Mouse (Mus musculus): ENCODE data around the gene Cdsn. TPM values are rescaled to one million over a fixed set of nuclear protein-coding genes. Genes with fewer than 3 reads are reported as not detected.

Cdsn gene
- polyA plus RNA-seq, 1 experiment from 2014 or later: not detected

GRCm38 (mm10) chr17:35588387-35588786 lies 36.5 kb downstream of the Cdsn start:
- WGBS (ENCODE audit: insufficient replicate concordance): 45% methylated on average over 4 of the region's 4 CpGs
- Histone ChIP-seq H3K4me1 (ENCODE audit: insufficient read depth) (no peaks in the 10 kb centered on the region), H3K4me3 (ENCODE audit: low read depth, low read length) (no peak overlapping the region), H3K9ac (replicated peaks) (no peak overlapping the region), H3K27ac (ENCODE audit: low read depth) (no peak overlapping the region), H3K4me2 (ENCODE audit: low read depth, low read length) (no peak overlapping the region), H3K9me3 (ENCODE audit: low read length) (no peaks in the 10 kb centered on the region), H3K27me3 (ENCODE audit: insufficient read depth, low read length) (no peaks in the 10 kb centered on the region), H3K36me3 (replicated peaks; ENCODE audit: insufficient read depth, low read length) (no peaks in the 10 kb centered on the region)
- no peak for DNase-seq
- TF ChIP-seq CTCF (IDR thresholded peaks at IDR 0.05; ENCODE audit: low read depth): no peak
- no peak for TF ChIP-seq EP300 (IDR thresholded peaks at IDR 0.05; ENCODE audit: low read depth)
- no peak for ATAC-seq

- Histone ChIP-seq H3K4me1 (ENCODE audit: insufficient read depth) (no peaks in the 10 kb centered on the region), H3K4me2 (ENCODE audit: low read depth, low read length) (no peak overlapping the region), H3K36me3 (replicated peaks; ENCODE audit: insufficient read depth, low read length) (no peaks in the 10 kb centered on the region), H3K9ac (replicated peaks) (no peak overlapping the region), H3K4me3 (ENCODE audit: low read depth, low read length) (no peak overlapping the region), H3K9me3 (ENCODE audit: low read length) (no peaks in the 10 kb centered on the region), H3K27me3 (ENCODE audit: insufficient read depth, low read length) (no peaks in the 10 kb centered on the region), H3K27ac (ENCODE audit: low read depth) (no peak overlapping the region)
- TF ChIP-seq CTCF (IDR thresholded peaks at IDR 0.05; ENCODE audit: low read depth) (peak; percentile 84), EP300 (IDR thresholded peaks at IDR 0.05; ENCODE audit: low read depth) (no peak)
- no peak for ATAC-seq
- DNase-seq: peak; percentile 77
- 47% methylated on average over 21 of the region's 21 CpGs for WGBS (ENCODE audit: insufficient replicate concordance)
Measured at GRCm38 (mm10) chr17:35590410-35591218, 38.7 kb downstream of the Cdsn start.

- 93% methylated on average over 7 of the region's 7 CpGs for WGBS (ENCODE audit: insufficient replicate concordance)
- no peak overlapping the region for H3K27ac ChIP-seq (ENCODE audit: low read depth)
- TF ChIP-seq CTCF (IDR thresholded peaks at IDR 0.05; ENCODE audit: low read depth) (no peak), EP300 (IDR thresholded peaks at IDR 0.05; ENCODE audit: low read depth) (no peak)
- no peaks in the 10 kb centered on the region for H3K36me3 ChIP-seq (replicated peaks; ENCODE audit: insufficient read depth, low read length)
- H3K9me3 ChIP-seq (ENCODE audit: low read length): no peaks in the 10 kb centered on the region
- H3K4me1 ChIP-seq (ENCODE audit: insufficient read depth): no peaks in the 10 kb centered on the region
- DNase-seq (no peak), ATAC-seq (no peak)
- no peaks in the 10 kb centered on the region for H3K27me3 ChIP-seq (ENCODE audit: insufficient read depth, low read length)
- H3K4me3 ChIP-seq (ENCODE audit: low read depth, low read length): no peak overlapping the region
- H3K9ac ChIP-seq (replicated peaks): no peak overlapping the region
- H3K4me2 ChIP-seq (ENCODE audit: low read depth, low read length): no peak overlapping the region
Measured at GRCm38 (mm10) chr17:35591219-35591578, 39.3 kb downstream of the Cdsn start.

GRCm38 (mm10) chr17:35591731-35592130 lies 39.8 kb downstream of the Cdsn start:
- DNase-seq (no peak), ATAC-seq (no peak)
- no peaks in the 10 kb centered on the region for H3K36me3 ChIP-seq (replicated peaks; ENCODE audit: insufficient read depth, low read length)
- WGBS (ENCODE audit: insufficient replicate concordance): 84% methylated on average over 15 of the region's 15 CpGs
- TF ChIP-seq CTCF (IDR thresholded peaks at IDR 0.05; ENCODE audit: low read depth) (no peak), EP300 (IDR thresholded peaks at IDR 0.05; ENCODE audit: low read depth) (no peak)
- H3K9ac ChIP-seq (replicated peaks): no peak overlapping the region
- H3K4me3 ChIP-seq (ENCODE audit: low read depth, low read length): no peak overlapping the region
- no peaks in the 10 kb centered on the region for H3K9me3 ChIP-seq (ENCODE audit: low read length)
- H3K27me3 ChIP-seq (ENCODE audit: insufficient read depth, low read length): no peaks in the 10 kb centered on the region
- H3K4me2 ChIP-seq (ENCODE audit: low read depth, low read length): no peak overlapping the region
- H3K27ac ChIP-seq (ENCODE audit: low read depth): no peak overlapping the region
- no peaks in the 10 kb centered on the region for H3K4me1 ChIP-seq (ENCODE audit: insufficient read depth)

DNA sequence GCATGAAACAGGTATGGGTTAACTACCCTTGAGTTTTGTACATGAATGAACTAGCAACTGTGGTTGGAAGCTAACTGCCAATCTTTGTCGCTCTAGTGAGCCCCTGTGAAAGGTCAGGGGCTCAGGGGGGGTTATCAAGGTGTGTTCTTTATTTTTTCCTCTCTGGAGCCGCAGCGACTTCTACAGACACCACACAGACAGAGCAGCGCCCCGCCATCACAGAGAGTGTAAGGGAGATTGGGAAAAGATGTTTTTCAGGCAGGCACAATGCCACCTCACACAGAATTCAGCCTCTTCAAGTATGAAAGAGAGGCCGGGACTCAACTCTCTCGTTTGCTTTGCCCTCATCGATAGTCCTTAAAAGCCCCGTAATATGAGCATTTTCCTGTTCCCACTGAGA lies 40.2 kb downstream of the Cdsn start:
- no peak for ATAC-seq
- H3K4me3 ChIP-seq (ENCODE audit: low read depth, low read length): no peak overlapping the region
- no peak for TF ChIP-seq CTCF (IDR thresholded peaks at IDR 0.05; ENCODE audit: low read depth)
- no peak for TF ChIP-seq EP300 (IDR thresholded peaks at IDR 0.05; ENCODE audit: low read depth)
- H3K36me3 ChIP-seq (replicated peaks; ENCODE audit: insufficient read depth, low read length): no peaks in the 10 kb centered on the region
- WGBS (ENCODE audit: insufficient replicate concordance): 67% methylated on average over 9 of the region's 9 CpGs
- no peak for DNase-seq
- H3K27me3 ChIP-seq (ENCODE audit: insufficient read depth, low read length): no peaks in the 10 kb centered on the region
- H3K9me3 ChIP-seq (ENCODE audit: low read length): no peaks in the 10 kb centered on the region
- no peaks in the 10 kb centered on the region for H3K4me1 ChIP-seq (ENCODE audit: insufficient read depth)
- no peak overlapping the region for H3K9ac ChIP-seq (replicated peaks)
- H3K27ac ChIP-seq (ENCODE audit: low read depth): no peak overlapping the region
- H3K4me2 ChIP-seq (ENCODE audit: low read depth, low read length): no peak overlapping the region

DNA sequence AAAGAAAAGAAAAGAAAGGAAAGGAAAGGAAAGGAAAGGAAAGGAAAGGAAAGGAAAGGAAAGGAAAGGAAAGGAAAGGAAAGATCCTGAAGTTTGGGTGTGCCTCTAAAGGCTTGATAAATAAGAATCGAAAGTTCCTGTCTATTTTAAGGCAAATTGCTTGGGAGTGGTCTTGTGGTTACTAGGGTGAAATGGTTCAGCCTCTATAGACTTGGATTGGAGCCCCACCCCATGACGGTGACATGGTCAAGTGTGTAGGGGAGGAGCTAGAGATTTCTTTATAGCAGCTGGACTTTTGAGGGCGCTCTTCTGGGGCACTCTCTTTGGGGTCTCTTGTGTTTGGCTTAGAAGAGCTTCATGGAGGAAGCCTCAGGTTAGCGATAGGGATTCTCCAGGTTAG lies 41.9 kb downstream of the Cdsn start:
- no peak overlapping the region for H3K27ac ChIP-seq (ENCODE audit: low read depth)
- no peak overlapping the region for H3K4me2 ChIP-seq (ENCODE audit: low read depth, low read length)
- DNase-seq (no peak), ATAC-seq (no peak)
- H3K9ac ChIP-seq (replicated peaks): no peak overlapping the region
- no peaks in the 10 kb centered on the region for H3K4me1 ChIP-seq (ENCODE audit: insufficient read depth)
- H3K4me3 ChIP-seq (ENCODE audit: low read depth, low read length): no peak overlapping the region
- no peaks in the 10 kb centered on the region for H3K9me3 ChIP-seq (ENCODE audit: low read length)
- TF ChIP-seq EP300 (IDR thresholded peaks at IDR 0.05; ENCODE audit: low read depth) (no peak), CTCF (IDR thresholded peaks at IDR 0.05; ENCODE audit: low read depth) (no peak)
- H3K36me3 ChIP-seq (replicated peaks; ENCODE audit: insufficient read depth, low read length): no peaks in the 10 kb centered on the region
- WGBS (ENCODE audit: insufficient replicate concordance): 34% methylated on average over 4 of the region's 4 CpGs
- no peaks in the 10 kb centered on the region for H3K27me3 ChIP-seq (ENCODE audit: insufficient read depth, low read length)

All from liver, postnatal 0 days (tissue).